Mouse (Mus musculus): ENCODE results near the gene Etl4. TPM values are rescaled to one million over a fixed set of nuclear protein-coding genes. Genes with fewer than 3 reads are reported as not detected.

Etl4 gene
- total and polyA plus RNA-seq, 2 experiments from 2014 or later: 6.4 to 14.8 TPM

GRCm38 (mm10) chr2:20248043-20248664, 338.6 kb downstream of the Etl4 start:
- no peak for ATAC-seq
- H3K4me2 ChIP-seq (ENCODE audit: low read depth, low read length): no peak overlapping the region

GRCm38 (mm10) chr2:20249403-20249802, 339.8 kb downstream of the Etl4 start:
- peak; percentile 15 for DNase-seq (ENCODE audit: low spot score)
- no peaks in the 10 kb centered on the region for H3K4me1 ChIP-seq (ENCODE audit: insufficient read depth, low read length)

More at GRCm38 (mm10) chr2:20248043-20248664, 338.6 kb downstream of the Etl4 start:
- no peaks in the 10 kb centered on the region for H3K4me1 ChIP-seq (ENCODE audit: insufficient read depth, low read length)
- H3K27me3 ChIP-seq (ENCODE audit: insufficient read depth, low read length): no peaks in the 10 kb centered on the region
- no peak for DNase-seq (ENCODE audit: low spot score)
- no peak for TF ChIP-seq CTCF (IDR thresholded peaks at IDR 0.05; ENCODE audit: low read depth)
- H3K4me3 ChIP-seq (ENCODE audit: low read length): no peak overlapping the region
- 69% methylated on average over 4 of the region's 4 CpGs for WGBS
- no peaks in the 10 kb centered on the region for H3K9me3 ChIP-seq (ENCODE audit: low read length)
- no peak overlapping the region for H3K27ac ChIP-seq
- H3K36me3 ChIP-seq (ENCODE audit: insufficient read depth, low read length): no peaks in the 10 kb centered on the region
- no peak overlapping the region for H3K9ac ChIP-seq (replicated peaks; ENCODE audit: low read length)

GRCm38 (mm10) chr2:20276124-20276523, 366.5 kb downstream of the Etl4 start:
- WGBS: 53% methylated on average over 2 of the region's 2 CpGs
- TF ChIP-seq CTCF (IDR thresholded peaks at IDR 0.05; ENCODE audit: low read depth): peak; percentile 73
- no peak overlapping the region for H3K9ac ChIP-seq (replicated peaks; ENCODE audit: low read length)

More at GRCm38 (mm10) chr2:20249403-20249802, 339.8 kb downstream of the Etl4 start:
- Histone ChIP-seq H3K4me2 (ENCODE audit: low read depth, low read length) (no peak overlapping the region), H3K36me3 (ENCODE audit: insufficient read depth, low read length) (no peaks in the 10 kb centered on the region), H3K4me3 (ENCODE audit: low read length) (no peak overlapping the region), H3K9ac (replicated peaks; ENCODE audit: low read length) (no peak overlapping the region), H3K9me3 (ENCODE audit: low read length) (no peaks in the 10 kb centered on the region), H3K27ac (no peak overlapping the region), H3K27me3 (ENCODE audit: insufficient read depth, low read length) (no peaks in the 10 kb centered on the region)
- WGBS: 44% methylated on average over 4 of the region's 4 CpGs
- no peak for ATAC-seq
- no peak for TF ChIP-seq CTCF (IDR thresholded peaks at IDR 0.05; ENCODE audit: low read depth)

GRCm38 (mm10) chr2:20281903-20282302, 372.3 kb downstream of the Etl4 start:
- WGBS: 83% methylated on average over 2 of the region's 2 CpGs
- H3K27ac ChIP-seq: no peak overlapping the region
- no peak overlapping the region for H3K4me2 ChIP-seq (ENCODE audit: low read depth, low read length)
- no peak for TF ChIP-seq CTCF (IDR thresholded peaks at IDR 0.05; ENCODE audit: low read depth)
- no peaks in the 10 kb centered on the region for H3K36me3 ChIP-seq (ENCODE audit: insufficient read depth, low read length)
- H3K9me3 ChIP-seq (ENCODE audit: low read length): no peaks in the 10 kb centered on the region
- H3K9ac ChIP-seq (replicated peaks; ENCODE audit: low read length): no peak overlapping the region
- no peak overlapping the region for H3K4me3 ChIP-seq (ENCODE audit: low read length)
- ATAC-seq (no peak), DNase-seq (ENCODE audit: low spot score) (no peak)
- H3K27me3 ChIP-seq (ENCODE audit: insufficient read depth, low read length): no peaks in the 10 kb centered on the region
- H3K4me1 ChIP-seq (ENCODE audit: insufficient read depth, low read length): no peaks in the 10 kb centered on the region

More at GRCm38 (mm10) chr2:20276124-20276523, 366.5 kb downstream of the Etl4 start:
- DNase-seq (ENCODE audit: low spot score): peak; percentile 76
- Histone ChIP-seq H3K4me1 (ENCODE audit: insufficient read depth, low read length) (no peaks in the 10 kb centered on the region), H3K27me3 (ENCODE audit: insufficient read depth, low read length) (no peaks in the 10 kb centered on the region), H3K4me3 (ENCODE audit: low read length) (no peak overlapping the region), H3K4me2 (ENCODE audit: low read depth, low read length) (no peak overlapping the region), H3K27ac (no peak overlapping the region), H3K9me3 (ENCODE audit: low read length) (no peaks in the 10 kb centered on the region), H3K36me3 (ENCODE audit: insufficient read depth, low read length) (no peaks in the 10 kb centered on the region)
- ATAC-seq: no peak

GRCm38 (mm10) chr2:20284425-20284824, 374.8 kb downstream of the Etl4 start:
- H3K27ac ChIP-seq: no peak overlapping the region
- no peaks in the 10 kb centered on the region for H3K27me3 ChIP-seq (ENCODE audit: insufficient read depth, low read length)
- no peak overlapping the region for H3K9ac ChIP-seq (replicated peaks; ENCODE audit: low read length)
- H3K4me1 ChIP-seq (ENCODE audit: insufficient read depth, low read length): no peaks in the 10 kb centered on the region
- DNase-seq (ENCODE audit: low spot score): no peak
- TF ChIP-seq CTCF (IDR thresholded peaks at IDR 0.05; ENCODE audit: low read depth): no peak
- no peak overlapping the region for H3K4me3 ChIP-seq (ENCODE audit: low read length)
- no peak for ATAC-seq
- no peak overlapping the region for H3K4me2 ChIP-seq (ENCODE audit: low read depth, low read length)
- H3K36me3 ChIP-seq (ENCODE audit: insufficient read depth, low read length): no peaks in the 10 kb centered on the region
- 74% methylated on average over 2 of the region's 2 CpGs for WGBS
- no peaks in the 10 kb centered on the region for H3K9me3 ChIP-seq (ENCODE audit: low read length)

GRCm38 (mm10) chr2:20290982-20291740, 381.6 kb downstream of the Etl4 start:
- 65% methylated on average over 4 of the region's 4 CpGs for WGBS
- ATAC-seq: no peak
- no peak for DNase-seq (ENCODE audit: low spot score)

GRCm38 (mm10) chr2:20291741-20292110, 382.1 kb downstream of the Etl4 start:
- H3K36me3 ChIP-seq (ENCODE audit: insufficient read depth, low read length): no peaks in the 10 kb centered on the region
- 46% methylated on average over 2 of the region's 2 CpGs for WGBS
- H3K9me3 ChIP-seq (ENCODE audit: low read length): no peaks in the 10 kb centered on the region
- no peak overlapping the region for H3K4me3 ChIP-seq (ENCODE audit: low read length)
- no peak overlapping the region for H3K9ac ChIP-seq (replicated peaks; ENCODE audit: low read length)
- ATAC-seq (no peak), DNase-seq (ENCODE audit: low spot score) (no peak)
- no peaks in the 10 kb centered on the region for H3K4me1 ChIP-seq (ENCODE audit: insufficient read depth, low read length)
- no peak for TF ChIP-seq CTCF (IDR thresholded peaks at IDR 0.05; ENCODE audit: low read depth)
- H3K27me3 ChIP-seq (ENCODE audit: insufficient read depth, low read length): no peaks in the 10 kb centered on the region
- no peak overlapping the region for H3K4me2 ChIP-seq (ENCODE audit: low read depth, low read length)
- no peak overlapping the region for H3K27ac ChIP-seq

More at GRCm38 (mm10) chr2:20290982-20291740, 381.6 kb downstream of the Etl4 start:
- Histone ChIP-seq H3K9ac (replicated peaks; ENCODE audit: low read length) (no peak overlapping the region), H3K9me3 (ENCODE audit: low read length) (no peaks in the 10 kb centered on the region), H3K4me2 (ENCODE audit: low read depth, low read length) (no peak overlapping the region), H3K4me1 (ENCODE audit: insufficient read depth, low read length) (no peaks in the 10 kb centered on the region), H3K36me3 (ENCODE audit: insufficient read depth, low read length) (no peaks in the 10 kb centered on the region), H3K27me3 (ENCODE audit: insufficient read depth, low read length) (no peaks in the 10 kb centered on the region), H3K4me3 (ENCODE audit: low read length) (no peak overlapping the region), H3K27ac (no peak overlapping the region)
- no peak for TF ChIP-seq CTCF (IDR thresholded peaks at IDR 0.05; ENCODE audit: low read depth)
